12 mouse cellular contexts compared by ENCODE assay signal in genomic region chr9:120679822-120680426, GRCm38 (mm10).
DNase-seq lines count a peak whose midpoint lies in the region; ATAC-seq and TF ChIP-seq lines count a peak whose summit lies in the region.
"Had no signal": no experiment of that assay in that cellular context is flagged by ENCODE, and none has a peak within 500 bp of the region (broad histone marks: within the 10 kb centered on the region; RNA-seq: fewer than 3 reads in every experiment).

No protein-coding gene starts in this region.

- no peaks in the 10 kb centered on the region for H3K27me3 ChIP-seq in kidney, postnatal 0 days (ENCODE audit: insufficient read depth, low read length)
- H3K27me3 ChIP-seq in intestine, embryonic 15.5 days (replicated peaks) = no peaks in the 10 kb centered on the region
- H3K27me3 ChIP-seq: Patski had no signal

- no peak overlapping the region for H3K9ac ChIP-seq in kidney, postnatal 0 days (ENCODE audit: low read depth, low read length)
- no peak overlapping the region for H3K9ac ChIP-seq in intestine, embryonic 15.5 days
- H3K9ac ChIP-seq: liver, embryonic 13.5 days had no signal

- WGBS in kidney, postnatal 0 days = 46% methylated on average over 11 of the region's 11 CpGs
- WGBS in intestine, embryonic 15.5 days = 41% methylated on average over 11 of the region's 11 CpGs

- no peak overlapping the region; the same call in 1 of the 2 replicates for H3K4me2 ChIP-seq in kidney, postnatal 0 days (ENCODE audit: low read length)
- no peak overlapping the region for H3K4me2 ChIP-seq in intestine, embryonic 15.5 days (replicated peaks)
- H3K4me2 ChIP-seq: liver, embryonic 13.5 days had no signal

- ATAC-seq in kidney, postnatal 0 days (replicated peaks; ENCODE audit: low FRiP score, low read depth) = peak; percentile 33; the same call in 1 of the 2 replicates
- peak; percentile 51 for ATAC-seq in intestine, embryonic 15.5 days
- ATAC-seq: forebrain, embryonic 14.5 days; Patski had no signal

- peak; percentile 48 for DNase-seq in embryo, embryonic 10 days (ENCODE audit: low spot score)
- no peak for DNase-seq in embryo, embryonic 11 days
- DNase-seq in kidney, postnatal 0 days (ENCODE audit: low spot score) = no peak
- DNase-seq in kidney, postnatal 14 days = no peak
- DNase-seq in thymus, postnatal 36 days = peak; percentile 43 to 69
- no peak for DNase-seq in left cerebral cortex, adult 11 months (ENCODE audit: low spot score)
- no peak for DNase-seq in adrenal gland, adult 2 months
- DNase-seq: cerebellum, postnatal 36 days; liver, embryonic 13.5 days had no signal

- no peak overlapping the region for H3K4me3 ChIP-seq in kidney, postnatal 0 days (replicated peaks; ENCODE audit: low read depth, low read length)
- no peak overlapping the region for H3K4me3 ChIP-seq in intestine, embryonic 15.5 days (replicated peaks)
- H3K4me3 ChIP-seq: liver, embryonic 13.5 days had no signal

- peak overlapping the region; percentile 68; the same call in 1 of the 2 replicates for H3K27ac ChIP-seq in kidney, postnatal 0 days
- H3K27ac ChIP-seq in intestine, embryonic 15.5 days = no peak overlapping the region
- H3K27ac ChIP-seq: liver, embryonic 13.5 days had no signal

- peaks cover 17% of the 10 kb centered on the region for H3K4me1 ChIP-seq in kidney, postnatal 0 days (replicated peaks; ENCODE audit: insufficient read depth, low read length)
- peaks cover 11% of the 10 kb centered on the region; the same call in 1 of the 2 replicates for H3K4me1 ChIP-seq in intestine, embryonic 15.5 days (replicated peaks)

- H3K36me3 ChIP-seq in kidney, postnatal 0 days (ENCODE audit: insufficient read depth, low read length) = no peaks in the 10 kb centered on the region
- no peaks in the 10 kb centered on the region for H3K36me3 ChIP-seq in intestine, embryonic 15.5 days
- H3K36me3 ChIP-seq: liver, embryonic 13.5 days had no signal

- H3K9me3 ChIP-seq in kidney, postnatal 0 days (replicated peaks; ENCODE audit: low read length) = no peaks in the 10 kb centered on the region
- no peaks in the 10 kb centered on the region for H3K9me3 ChIP-seq in intestine, embryonic 15.5 days
- H3K9me3 ChIP-seq: liver, embryonic 13.5 days had no signal

- no peak for TF ChIP-seq CTCF in kidney, postnatal 0 days (IDR thresholded peaks at IDR 0.05; ENCODE audit: low read depth)

Comparison
In these comparisons a context has a peak if more than half of its experiments do, and no peak if none do; other contexts are left out.
1. DNase-seq: peak in embryo, embryonic 10 days (single experiment) and thymus, postnatal 36 days (2 of 2); none in embryo, embryonic 11 days (single experiment), kidney, postnatal 0 days (single experiment), kidney, postnatal 14 days (single experiment), left cerebral cortex, adult 11 months (single experiment) and adrenal gland, adult 2 months (single experiment).